Mouse (Mus musculus) natural killer cell, adult 2 months (primary cell): ENCODE measurements around the gene Marc2.
A peak's percentile ranks its signal among the peaks of the same experiment; 100 is the strongest.

Source experiments
- DNase-seq, 2 experiments: peaks; one replicate each; pipeline ENCODE4 v3.0.0; 2022; ENCODE audit warnings: low spot score in 2 of 2

Gene Marc2

GRCm38 (mm10) chr1:184846092-184846750 is at the start of gene Marc2:
Gene Marc2, minus strand, starts transcription at chr1:184846451.
- DNase-seq = no peak

DNA sequence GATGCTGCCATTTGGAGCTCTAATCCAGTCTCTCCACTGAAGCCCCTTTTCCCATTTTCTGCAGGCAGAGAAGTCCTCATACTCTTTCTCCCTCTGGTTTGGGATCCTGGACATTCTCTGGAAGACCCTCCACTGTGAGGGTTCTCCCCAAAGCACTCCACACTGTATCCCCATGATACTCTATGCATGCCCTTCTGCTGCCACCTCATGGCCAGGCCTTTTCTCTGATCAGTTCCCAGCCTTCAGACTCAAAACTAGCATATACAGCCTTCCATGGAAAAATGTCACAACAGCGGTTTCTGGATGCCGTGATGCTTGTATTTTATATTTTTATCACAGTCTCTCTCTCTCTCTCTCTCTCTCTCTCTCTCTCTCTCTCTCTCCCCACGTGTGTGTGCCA is 45.7 kb upstream of the Marc2 start:
- no peak for DNase-seq

GRCm38 (mm10) chr1:184889454-184889853 is 43.2 kb upstream of the Marc2 start:
- no peak for DNase-seq

GRCm38 (mm10) chr1:184886160-184886559 is 39.9 kb upstream of the Marc2 start:
- no peak for DNase-seq

- DNase-seq = peak in 1 of 2 experiments; percentile 2
These were observed 36.3 kb upstream of the Marc2 start, which contains the start of gene C130074G19Rik for GRCm38 (mm10) chr1:184882281-184883268. Gene C130074G19Rik, minus strand, starts transcription at chr1:184883218.

DNA sequence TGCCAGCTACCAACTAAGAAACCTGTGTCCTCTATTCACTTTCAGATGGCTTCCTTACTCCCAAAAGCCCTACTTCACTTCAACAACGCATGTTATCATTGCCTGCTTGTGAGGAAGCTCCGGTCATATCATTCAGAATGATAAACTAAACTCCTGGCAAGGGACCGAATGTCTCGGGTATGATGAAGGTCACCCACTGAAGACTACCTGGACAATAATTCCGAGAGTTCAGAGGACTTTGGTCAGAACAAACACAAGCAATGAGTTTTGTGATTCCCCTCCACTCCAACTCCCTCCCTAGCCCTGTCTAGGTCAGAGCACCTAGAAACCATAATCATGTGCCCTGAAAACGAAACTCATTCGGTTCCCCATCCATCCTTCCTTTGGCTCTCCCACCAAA is 35.6 kb upstream of the Marc2 start:
- no peak for DNase-seq

DNA sequence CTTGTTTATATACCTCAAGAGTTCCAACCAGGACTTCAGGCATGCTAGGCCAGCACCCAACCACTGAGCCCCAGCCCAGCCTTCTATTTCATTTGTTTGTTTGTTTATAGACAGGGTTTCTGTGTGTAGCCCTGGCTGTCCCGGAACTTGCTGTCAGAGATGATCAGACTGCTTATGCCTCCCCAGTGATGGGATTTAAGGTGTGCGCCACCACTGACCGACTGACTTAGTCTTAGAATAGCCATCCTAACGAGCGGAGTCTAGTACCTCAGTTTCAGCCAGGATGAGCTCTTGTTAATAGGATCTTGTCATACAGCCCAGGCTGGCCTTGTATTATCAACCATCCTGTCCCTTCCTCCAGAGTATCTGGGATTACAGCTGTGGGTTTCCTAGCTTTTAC is 35.0 kb upstream of the Marc2 start:
- DNase-seq = no peak

DNA sequence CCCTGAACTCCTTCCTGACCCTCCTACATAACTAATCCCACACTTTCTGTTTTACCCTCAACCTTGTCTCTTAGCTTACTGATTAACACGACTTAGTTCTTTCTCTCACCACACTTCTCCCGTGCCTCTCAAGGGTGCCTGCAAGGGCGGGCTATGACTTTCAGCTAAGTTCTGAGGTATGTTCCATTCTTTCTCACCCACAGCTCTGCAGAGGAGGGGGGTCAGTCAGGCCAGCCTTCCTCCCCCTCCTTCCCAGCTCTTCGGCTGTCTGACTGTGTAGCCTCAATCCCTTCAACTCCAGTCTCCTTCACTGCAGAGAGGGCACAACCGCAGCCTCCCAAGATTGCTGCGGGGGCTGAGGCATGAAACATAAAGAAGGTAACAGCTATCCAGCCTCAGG is 32.6 kb upstream of the Marc2 start:
- no peak for DNase-seq

DNA sequence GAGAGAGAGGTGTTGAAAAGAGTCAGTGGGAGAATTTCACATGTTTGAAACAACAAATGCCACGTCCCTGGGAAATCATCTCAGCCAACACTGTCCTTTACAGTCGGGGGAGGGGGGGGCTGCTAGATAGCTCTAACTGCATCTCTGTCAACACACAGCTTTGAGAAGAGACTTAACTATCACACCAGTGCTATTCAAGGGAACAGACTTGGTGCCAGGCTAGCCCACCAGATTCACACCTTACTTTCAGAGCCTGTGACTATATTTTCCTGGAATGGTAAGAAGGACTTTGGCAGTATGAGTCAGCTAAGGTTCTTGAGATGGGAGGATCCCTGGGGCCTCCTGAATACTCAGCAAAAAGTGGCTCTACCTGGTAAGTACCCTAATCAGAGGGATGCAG is 31.1 kb upstream of the Marc2 start:
- DNase-seq = no peak

DNA sequence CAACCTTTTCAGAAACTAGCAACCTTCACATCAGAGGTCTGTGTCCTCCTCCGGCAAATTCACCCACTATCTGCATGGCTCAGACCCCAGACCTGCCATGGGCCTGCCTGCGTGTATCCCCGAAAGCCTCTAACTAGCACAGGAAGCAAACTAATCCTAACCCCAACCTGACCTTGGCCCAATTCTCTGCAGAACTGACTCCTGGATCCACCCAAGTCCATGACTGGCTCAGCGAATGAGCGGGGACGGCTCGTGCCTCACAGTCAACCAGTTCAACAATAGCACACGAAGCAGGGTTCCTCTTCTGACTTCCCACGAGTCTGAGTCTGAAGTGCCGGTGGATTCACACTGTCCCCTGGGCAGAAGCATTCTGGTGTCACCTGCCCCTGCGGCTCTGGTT is 27.7 kb upstream of the Marc2 start:
- DNase-seq = no peak

- DNase-seq = no peak
These were observed 26.0 kb upstream of the Marc2 start for GRCm38 (mm10) chr1:184872069-184872819.

GRCm38 (mm10) chr1:184871506-184871905 is 25.3 kb upstream of the Marc2 start:
- DNase-seq = no peak

- DNase-seq = no peak
These were observed 24.6 kb upstream of the Marc2 start for GRCm38 (mm10) chr1:184870646-184871385.

DNA sequence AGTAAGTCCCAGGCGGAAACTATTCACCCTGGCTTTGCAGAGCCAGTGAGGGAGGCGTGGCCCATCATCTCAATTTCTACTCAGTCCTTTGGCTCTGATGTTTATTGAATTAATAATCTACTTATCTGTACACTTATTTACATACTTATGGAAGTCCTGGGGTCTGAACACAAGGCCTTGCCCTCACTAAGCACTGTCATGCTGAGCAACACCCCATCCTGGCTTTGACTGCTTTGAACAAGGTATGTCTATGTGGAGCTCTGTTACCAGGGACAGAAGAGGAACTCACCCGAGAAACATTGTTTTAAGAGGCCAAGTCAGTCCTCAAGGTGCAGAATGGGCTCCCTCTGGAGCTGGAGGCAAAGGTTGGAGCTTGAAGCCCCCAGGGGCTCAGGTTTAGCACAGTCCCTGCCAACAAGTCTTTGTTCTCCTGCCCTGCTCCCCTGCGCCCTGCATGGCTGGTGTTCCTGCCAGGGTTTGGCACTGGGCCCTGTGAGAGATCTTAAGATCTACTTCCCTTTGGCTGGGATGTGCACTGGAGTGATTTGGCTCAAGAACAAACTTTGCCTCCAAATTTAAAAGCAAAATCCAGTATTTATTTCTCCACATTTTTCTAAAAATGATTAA is 23.8 kb upstream of the Marc2 start:
- no peak for DNase-seq

GRCm38 (mm10) chr1:184867640-184868120 is 21.4 kb upstream of the Marc2 start:
- no peak for DNase-seq

- no peak for DNase-seq
These were observed 18.1 kb upstream of the Marc2 start for GRCm38 (mm10) chr1:184864381-184864801.

- DNase-seq = no peak
These were observed 16.4 kb upstream of the Marc2 start for GRCm38 (mm10) chr1:184862636-184863035.

GRCm38 (mm10) chr1:184861551-184861950 is 15.3 kb upstream of the Marc2 start:
- DNase-seq = no peak

DNA sequence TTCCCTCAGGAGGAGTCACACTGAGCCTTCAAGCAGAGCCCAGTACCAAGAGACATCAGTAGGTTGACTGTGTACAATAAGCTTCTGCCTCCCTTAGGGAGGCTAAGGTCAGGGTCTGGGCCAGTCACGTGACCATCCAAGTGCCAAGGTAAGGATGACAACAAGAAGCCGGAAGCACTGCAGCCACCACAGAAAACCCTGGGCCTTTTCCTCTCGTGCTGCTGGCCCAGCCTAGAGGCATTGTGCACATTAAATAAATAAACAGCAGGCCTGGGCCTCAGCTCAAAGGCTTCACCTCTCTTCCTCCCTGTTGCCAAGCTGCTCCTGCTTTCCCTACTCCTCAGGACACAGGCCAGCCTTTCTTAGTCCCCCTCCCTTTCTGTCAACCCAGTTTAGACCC is 14.0 kb upstream of the Marc2 start:
- no peak for DNase-seq

DNA sequence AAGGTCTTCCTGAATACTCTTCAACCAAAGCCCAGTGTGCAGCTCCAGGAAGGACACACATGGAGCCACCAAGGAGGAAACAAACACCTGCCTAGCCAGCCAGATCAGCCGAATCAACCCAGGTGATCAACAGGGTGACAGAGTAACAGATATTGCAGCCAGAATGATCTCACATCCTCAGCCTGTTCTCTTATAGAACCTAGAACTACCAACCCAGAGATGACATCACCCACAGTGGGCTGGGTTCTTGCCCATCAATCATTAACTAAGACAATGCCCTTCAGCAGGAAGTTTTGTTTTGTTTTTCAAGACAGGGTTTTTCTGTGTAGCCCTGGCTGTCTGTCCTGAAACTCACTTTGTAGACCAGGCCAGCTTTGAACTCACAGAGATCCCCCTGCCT is 12.0 kb upstream of the Marc2 start:
- DNase-seq = no peak

DNA sequence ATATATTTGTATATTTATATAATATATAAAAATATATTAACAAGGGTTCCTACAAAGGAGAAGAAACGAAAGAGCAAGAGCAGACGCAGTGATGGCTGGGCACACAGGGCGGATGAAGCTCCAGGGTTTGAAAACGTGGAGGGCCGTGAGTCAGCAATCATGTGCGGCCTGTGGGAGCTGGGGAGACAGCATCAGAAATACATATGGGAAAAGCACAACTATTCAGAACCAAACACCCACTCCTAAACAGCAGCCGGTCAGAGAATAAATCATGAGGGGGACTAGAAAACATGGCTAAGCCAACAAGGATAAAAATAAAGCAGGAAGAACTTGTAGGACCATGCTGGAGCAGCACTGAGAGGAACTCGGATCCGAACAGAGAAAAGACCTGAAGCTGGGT is 11.0 kb upstream of the Marc2 start:
- DNase-seq = no peak
